Mouse (Mus musculus): ENCODE measurements at regions not wholly inside any gene's neighbourhood (a gene's known extent, or its start where the extent isn't known, plus 50 kb on each side); places are given as distances from the start of the nearest gene placed in this dataset.
A peak's percentile ranks its signal among the peaks of the same experiment; 100 is the strongest.

- no peak for DNase-seq
These were observed 137.1 kb downstream of the Wscd1 start for GRCm38 (mm10) chr11:71886771-71887170.

- DNase-seq: no peak
These were observed 135.1 kb downstream of the Wscd1 start for GRCm38 (mm10) chr11:71884861-71885260.

- DNase-seq: no peak
These were observed 132.1 kb downstream of the Wscd1 start for GRCm38 (mm10) chr11:71881841-71882240.

- DNase-seq: no peak
These were observed 121.6 kb downstream of the Wscd1 start for GRCm38 (mm10) chr11:71871297-71871696.

- DNase-seq: no peak
These were observed 117.0 kb downstream of the Wscd1 start for GRCm38 (mm10) chr11:71866690-71867089.

- DNase-seq: no peak
These were observed 108.2 kb downstream of the Wscd1 start for GRCm38 (mm10) chr11:71857926-71858325.

- no peak for DNase-seq
These were observed 105.8 kb downstream of the Wscd1 start for GRCm38 (mm10) chr11:71855557-71855956.

- no peak for DNase-seq
These were observed 105.3 kb downstream of the Wscd1 start for GRCm38 (mm10) chr11:71855058-71855457.

- peak in 1 of 2 experiments; percentile 16 for DNase-seq
These were observed 98.1 kb downstream of the Wscd1 start for GRCm38 (mm10) chr11:71847684-71848367.

GRCm38 (mm10) chr11:71846496-71846895 is 96.8 kb downstream of the Wscd1 start:
- DNase-seq: no peak

- DNase-seq: no peak
These were observed 91.1 kb downstream of the Wscd1 start for GRCm38 (mm10) chr11:71840635-71841443.

Measured in kidney, postnatal 25 days (tissue).